Mouse (Mus musculus): Measurements from ENCODE around the gene Hoxc6. TPM values are rescaled to one million over a fixed set of nuclear protein-coding genes. Genes with fewer than 3 reads are reported as not detected.

Hoxc6 gene
- polyA plus RNA-seq, 1 experiment from 2014 or later, result 2.5 TPM

DNA sequence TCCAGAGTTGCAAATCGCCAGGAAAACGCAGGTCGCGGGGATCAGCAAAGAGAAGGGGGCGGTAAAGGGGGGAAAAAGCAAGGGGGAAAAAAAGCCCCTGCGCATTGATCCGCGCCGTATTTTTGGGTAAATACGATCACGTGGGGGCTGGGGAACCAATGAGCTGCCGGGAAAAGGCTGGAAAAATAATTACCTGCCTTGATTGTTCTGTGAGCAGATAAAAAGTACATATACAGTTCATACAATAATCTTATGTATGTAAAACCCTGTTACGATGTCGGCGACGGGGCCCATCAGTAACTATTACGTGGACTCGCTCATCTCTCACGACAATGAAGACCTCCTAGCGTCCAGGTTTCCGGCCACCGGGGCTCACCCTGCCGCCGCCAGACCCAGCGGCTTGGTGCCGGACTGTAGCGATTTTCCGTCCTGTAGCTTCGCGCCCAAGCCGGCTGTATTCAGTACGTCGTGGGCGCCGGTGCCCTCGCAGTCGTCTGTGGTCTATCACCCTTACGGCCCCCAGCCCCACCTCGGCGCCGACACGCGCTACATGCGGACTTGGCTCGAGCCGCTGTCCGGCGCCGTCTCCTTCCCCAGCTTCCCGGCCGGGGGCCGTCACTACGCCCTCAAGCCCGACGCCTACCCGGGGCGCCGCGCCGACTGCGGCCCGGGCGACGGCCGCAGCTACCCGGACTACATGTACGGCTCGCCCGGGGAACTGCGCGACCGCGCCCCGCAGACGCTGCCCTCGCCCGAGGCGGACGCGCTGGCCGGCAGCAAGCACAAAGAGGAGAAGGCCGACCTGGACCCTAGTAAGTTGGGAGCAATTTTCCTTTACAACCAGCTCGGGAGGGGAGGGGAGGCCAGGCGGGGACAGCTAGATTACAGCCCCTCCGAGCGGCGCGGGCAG lies 16.4 kb upstream of the Hoxc6 start:
- no peaks in the 10 kb centered on the region for H3K9me3 ChIP-seq
- H3K27me3 ChIP-seq, result peaks cover 99% of the 10 kb centered on the region
- H3K4me3 ChIP-seq, result peak overlapping the region; percentile 48
- H3K4me1 ChIP-seq, result peaks cover 37% of the 10 kb centered on the region
- peak overlapping the region; percentile 39; the same call in 1 of the 2 replicates for H3K27ac ChIP-seq
- WGBS, result under 1% methylated on average over 88 of the region's 88 CpGs
- peak overlapping the region; percentile 68 for H3K9ac ChIP-seq
- H3K4me2 ChIP-seq (replicated peaks), result peak overlapping the region; percentile 62
- no peaks in the 10 kb centered on the region for H3K36me3 ChIP-seq
- ATAC-seq (ENCODE audit: low FRiP score, low read depth), result no peak

DNA sequence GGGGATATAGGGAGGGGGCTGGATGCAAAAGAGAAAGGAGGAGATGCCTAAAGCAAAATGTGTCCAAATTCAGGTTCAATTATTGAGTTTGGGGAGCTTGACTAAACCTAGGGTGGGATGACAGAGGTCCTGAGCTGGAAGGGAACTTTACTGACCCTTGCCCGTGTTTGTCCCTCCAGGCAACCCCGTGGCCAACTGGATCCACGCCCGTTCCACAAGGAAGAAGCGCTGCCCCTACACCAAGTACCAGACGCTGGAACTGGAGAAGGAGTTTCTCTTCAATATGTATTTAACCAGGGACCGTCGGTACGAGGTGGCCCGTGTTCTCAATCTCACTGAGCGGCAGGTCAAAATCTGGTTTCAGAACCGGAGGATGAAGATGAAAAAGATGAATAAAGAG lies 14.3 kb upstream of the Hoxc6 start:
- Histone ChIP-seq H3K36me3 (no peaks in the 10 kb centered on the region), H3K27me3 (peaks cover 99% of the 10 kb centered on the region), H3K4me3 (no peak overlapping the region), H3K27ac (no peak overlapping the region), H3K9me3 (no peaks in the 10 kb centered on the region), H3K4me2 (replicated peaks) (peak overlapping the region; percentile 62; the same call in 1 of the 2 replicates), H3K4me1 (peaks cover 27% of the 10 kb centered on the region), H3K9ac (no peak overlapping the region)
- 13% methylated on average over 12 of the region's 12 CpGs for WGBS
- no peak for ATAC-seq (ENCODE audit: low FRiP score, low read depth)

DNA sequence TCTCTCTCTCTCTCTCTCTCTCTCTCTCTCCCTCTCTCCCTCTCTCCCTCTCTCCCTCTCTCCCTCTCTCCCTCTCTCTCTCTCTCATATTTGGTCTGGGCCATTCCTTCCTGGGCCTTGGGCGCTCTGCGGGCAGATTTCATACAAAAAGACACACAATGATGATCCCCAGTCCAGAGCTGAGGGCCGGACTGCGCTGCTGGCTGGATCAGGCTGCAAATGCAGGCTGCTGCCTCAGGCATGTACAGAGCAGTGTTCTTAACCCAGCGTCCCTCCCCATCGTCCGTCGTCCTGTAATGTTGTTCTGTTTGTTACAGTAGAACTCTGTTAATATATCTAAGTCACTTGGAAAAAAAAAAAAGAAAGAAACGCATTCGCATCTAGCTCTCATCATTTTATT lies 13.5 kb upstream of the Hoxc6 start:
- Histone ChIP-seq H3K9me3 (no peaks in the 10 kb centered on the region), H3K9ac (no peak overlapping the region), H3K27ac (no peak overlapping the region), H3K4me3 (no peak overlapping the region), H3K36me3 (no peaks in the 10 kb centered on the region), H3K4me1 (peaks cover 27% of the 10 kb centered on the region), H3K27me3 (peaks cover 99% of the 10 kb centered on the region), H3K4me2 (replicated peaks) (no peak overlapping the region)
- 13% methylated on average over 10 of the region's 10 CpGs for WGBS
- no peak for ATAC-seq (ENCODE audit: low FRiP score, low read depth)

DNA sequence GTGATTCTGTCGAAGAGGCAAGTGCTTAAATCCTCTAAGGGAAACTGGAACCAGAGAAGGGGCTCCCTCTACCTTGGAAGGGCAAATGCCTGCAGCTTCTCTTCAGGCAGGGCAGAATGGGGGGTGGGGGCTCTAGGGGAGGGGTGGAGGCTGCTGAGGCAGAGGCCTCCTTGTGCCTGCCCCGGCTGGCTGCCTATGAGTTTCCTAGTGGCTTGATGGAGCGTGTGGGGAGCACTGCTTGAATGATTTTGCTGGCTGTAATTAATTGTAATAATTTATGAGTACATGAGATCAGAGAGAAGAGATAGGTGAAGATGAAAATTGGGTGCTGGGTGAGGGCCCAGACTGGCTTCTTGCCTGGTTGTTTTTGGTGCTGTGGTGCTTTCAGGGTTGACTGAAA lies 13.1 kb upstream of the Hoxc6 start:
- Histone ChIP-seq H3K27me3 (peaks cover 99% of the 10 kb centered on the region), H3K36me3 (no peaks in the 10 kb centered on the region), H3K4me2 (replicated peaks) (no peak overlapping the region), H3K4me1 (peaks cover 27% of the 10 kb centered on the region), H3K9ac (no peak overlapping the region), H3K9me3 (no peaks in the 10 kb centered on the region), H3K27ac (no peak overlapping the region), H3K4me3 (no peak overlapping the region)
- ATAC-seq (ENCODE audit: low FRiP score, low read depth), result no peak
- WGBS, result 35% methylated on average over 3 of the region's 3 CpGs

- Histone ChIP-seq H3K9me3 (no peaks in the 10 kb centered on the region), H3K36me3 (no peaks in the 10 kb centered on the region), H3K9ac (no peak overlapping the region), H3K4me1 (peaks cover 16% of the 10 kb centered on the region), H3K4me2 (replicated peaks) (no peak overlapping the region), H3K27me3 (peaks cover 99% of the 10 kb centered on the region), H3K27ac (no peak overlapping the region), H3K4me3 (no peak overlapping the region)
- WGBS, result 7% methylated on average over 21 of the region's 21 CpGs
- no peak for ATAC-seq (ENCODE audit: low FRiP score, low read depth)
Measured at GRCm38 (mm10) chr15:102987124-102987833, 10.8 kb upstream of the Hoxc6 start.

- ATAC-seq (ENCODE audit: low FRiP score, low read depth), result no peak
- Histone ChIP-seq H3K27me3 (peaks cover 99% of the 10 kb centered on the region), H3K4me2 (replicated peaks) (no peak overlapping the region), H3K4me1 (peaks cover 13% of the 10 kb centered on the region), H3K9ac (no peak overlapping the region), H3K27ac (no peak overlapping the region), H3K9me3 (no peaks in the 10 kb centered on the region), H3K4me3 (no peak overlapping the region), H3K36me3 (no peaks in the 10 kb centered on the region)
- WGBS, result 38% methylated on average over 5 of the region's 5 CpGs
Measured at GRCm38 (mm10) chr15:102988078-102988477, 10.0 kb upstream of the Hoxc6 start.

DNA sequence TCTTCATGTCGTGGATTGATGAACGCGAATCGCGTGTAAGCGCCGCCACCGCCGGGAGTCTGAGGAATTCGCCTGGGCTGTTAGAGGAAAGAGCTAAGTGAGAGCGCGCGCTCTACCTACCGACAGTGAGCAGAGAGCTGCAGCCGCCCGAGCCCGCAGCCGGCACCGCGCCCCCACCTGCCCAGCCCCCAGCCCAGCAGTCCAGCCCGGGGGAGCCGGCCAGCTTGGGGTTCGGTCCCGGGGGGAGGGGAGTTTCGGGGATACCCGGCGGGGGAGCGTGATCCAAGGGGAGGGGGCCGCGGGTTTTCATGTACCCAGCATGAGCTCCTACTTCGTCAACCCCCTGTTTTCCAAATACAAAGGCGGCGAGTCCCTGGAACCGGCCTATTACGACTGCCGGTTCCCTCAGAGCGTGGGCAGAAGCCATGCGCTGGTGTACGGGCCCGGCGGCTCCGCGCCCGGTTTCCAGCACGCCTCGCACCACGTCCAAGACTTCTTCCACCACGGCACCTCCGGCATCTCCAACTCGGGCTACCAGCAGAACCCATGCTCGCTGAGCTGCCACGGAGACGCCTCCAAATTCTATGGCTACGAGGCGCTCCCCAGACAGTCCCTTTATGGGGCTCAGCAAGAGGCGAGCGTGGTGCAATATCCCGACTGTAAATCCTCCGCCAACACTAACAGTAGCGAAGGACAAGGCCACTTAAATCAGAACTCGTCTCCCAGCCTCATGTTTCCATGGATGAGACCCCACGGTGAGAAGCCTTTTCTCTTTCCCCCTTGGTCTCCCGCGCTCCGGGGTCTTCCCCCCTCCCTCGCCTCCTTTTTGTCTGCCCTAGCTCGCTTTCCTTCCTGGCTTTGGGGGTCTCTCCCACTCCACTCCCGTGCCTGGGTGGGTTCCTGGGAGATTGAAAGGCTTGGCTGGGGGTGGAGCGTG lies 7.3 kb upstream of the Hoxc6 start, which contains the start of gene Hoxc8:
Hoxc8 (plus strand) TSS at position 147 of the 937 bp plus-strand sequence.
- peak within 1 kb of the TSS; percentile 57 for H3K9ac ChIP-seq
- H3K9me3 ChIP-seq, result no peaks in the 10 kb centered on the region
- peaks cover 94% of the 10 kb centered on the region for H3K27me3 ChIP-seq
- no peaks in the 10 kb centered on the region for H3K36me3 ChIP-seq
- 4% methylated on average over 69 of the region's 69 CpGs for WGBS
- no peak; the same call in 1 of the 2 replicates for ATAC-seq (ENCODE audit: low FRiP score, low read depth)
- peak within 1 kb of the TSS; percentile 36 for H3K4me3 ChIP-seq
- peaks cover 7% of the 10 kb centered on the region for H3K4me1 ChIP-seq
- H3K27ac ChIP-seq, result no peak within 1 kb of the TSS
- peak within 1 kb of the TSS; percentile 65 for H3K4me2 ChIP-seq (replicated peaks)

DNA sequence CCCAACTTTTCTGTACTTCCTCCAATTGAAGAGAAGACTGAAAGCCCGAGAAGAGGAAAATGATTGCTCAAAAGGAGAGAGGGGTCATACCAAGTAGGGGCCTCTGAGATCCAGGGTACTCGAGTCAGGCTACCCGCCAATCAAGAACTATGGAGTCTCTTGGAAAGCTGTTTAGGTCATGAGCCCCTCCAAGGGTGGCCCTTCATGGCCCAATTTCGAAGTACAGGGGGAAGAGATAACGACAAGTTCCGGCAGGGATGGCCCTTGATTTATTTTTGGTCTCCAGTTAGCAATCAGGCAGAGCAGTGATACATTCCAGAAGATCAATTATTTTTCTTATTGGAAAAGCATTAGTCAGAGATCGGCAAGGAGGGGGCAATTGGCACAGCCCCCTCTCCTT lies 6.3 kb upstream of the Hoxc6 start:
- H3K27ac ChIP-seq, result no peak overlapping the region
- H3K4me1 ChIP-seq, result peaks cover 11% of the 10 kb centered on the region
- H3K36me3 ChIP-seq, result no peaks in the 10 kb centered on the region
- H3K4me3 ChIP-seq, result no peak overlapping the region
- no peak overlapping the region for H3K9ac ChIP-seq
- H3K9me3 ChIP-seq, result no peaks in the 10 kb centered on the region
- ATAC-seq (ENCODE audit: low FRiP score, low read depth), result no peak
- H3K27me3 ChIP-seq, result peaks cover 94% of the 10 kb centered on the region
- 25% methylated on average over 7 of the region's 7 CpGs for WGBS
- peak overlapping the region; percentile 65; the same call in 1 of the 2 replicates for H3K4me2 ChIP-seq (replicated peaks)

DNA sequence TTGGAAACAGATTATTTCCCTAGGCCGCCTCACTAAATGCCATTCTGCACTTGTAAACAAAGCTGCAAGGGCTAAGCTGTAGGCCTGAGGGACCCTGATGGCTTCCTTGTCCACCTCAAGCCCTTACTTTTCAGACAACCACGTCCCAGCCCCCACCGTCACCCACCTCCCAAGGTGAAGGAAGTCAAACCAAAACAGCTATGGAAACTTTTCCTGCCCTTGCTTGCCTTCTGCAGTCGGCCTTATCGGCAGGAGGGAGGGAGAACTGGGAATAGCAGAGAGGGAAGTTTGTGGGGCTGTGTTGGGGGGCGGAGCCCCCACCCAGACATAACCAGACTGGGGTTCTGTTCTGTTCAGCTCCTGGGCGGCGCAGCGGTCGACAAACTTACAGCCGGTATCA lies 5.9 kb upstream of the Hoxc6 start:
- no peaks in the 10 kb centered on the region for H3K36me3 ChIP-seq
- H3K4me2 ChIP-seq (replicated peaks), result 0 out of 2 replicates have a peak overlapping the region, but pooled peaks have one; percentile 12
- no peak for ATAC-seq (ENCODE audit: low FRiP score, low read depth)
- H3K4me1 ChIP-seq, result peaks cover 11% of the 10 kb centered on the region
- H3K9ac ChIP-seq, result no peak overlapping the region
- H3K27ac ChIP-seq, result no peak overlapping the region
- WGBS, result 15% methylated on average over 11 of the region's 11 CpGs
- H3K4me3 ChIP-seq, result no peak overlapping the region
- H3K27me3 ChIP-seq, result peaks cover 93% of the 10 kb centered on the region
- H3K9me3 ChIP-seq, result no peaks in the 10 kb centered on the region

GRCm38 (mm10) chr15:102992863-102993262 lies 5.2 kb upstream of the Hoxc6 start:
- no peak for ATAC-seq (ENCODE audit: low FRiP score, low read depth)
- H3K27ac ChIP-seq, result no peak overlapping the region
- peaks cover 16% of the 10 kb centered on the region for H3K4me1 ChIP-seq
- 15% methylated on average over 3 of the region's 3 CpGs for WGBS
- no peak overlapping the region for H3K9ac ChIP-seq
- H3K36me3 ChIP-seq, result no peaks in the 10 kb centered on the region
- no peak overlapping the region for H3K4me2 ChIP-seq (replicated peaks)
- peaks cover 93% of the 10 kb centered on the region for H3K27me3 ChIP-seq
- no peaks in the 10 kb centered on the region for H3K9me3 ChIP-seq
- H3K4me3 ChIP-seq, result no peak overlapping the region

DNA sequence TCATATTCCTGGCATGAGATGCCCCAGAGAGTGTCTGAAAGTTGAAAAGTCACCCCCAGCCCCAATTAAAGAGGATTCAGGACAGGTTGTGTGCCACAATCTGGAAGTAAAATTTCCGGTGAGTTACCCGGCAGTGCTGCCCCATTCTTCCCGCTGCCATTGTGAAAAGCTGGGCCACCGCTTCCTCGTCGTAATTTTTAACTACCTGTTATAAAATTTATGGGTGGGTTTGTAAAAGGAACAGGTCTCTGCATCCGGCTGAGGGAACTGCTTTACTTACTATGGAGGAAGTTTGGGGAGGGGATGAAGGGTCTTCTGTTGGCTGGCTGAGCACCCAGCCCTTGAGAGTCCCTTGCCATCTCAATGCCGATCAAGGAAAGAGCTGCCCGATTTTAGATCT lies 1.5 kb upstream of the Hoxc6 start:
- H3K9me3 ChIP-seq, result no peaks in the 10 kb centered on the region
- H3K4me2 ChIP-seq (replicated peaks), result no peak overlapping the region
- no peak for ATAC-seq (ENCODE audit: low FRiP score, low read depth)
- H3K4me3 ChIP-seq, result no peak overlapping the region
- WGBS, result 6% methylated on average over 9 of the region's 9 CpGs
- H3K36me3 ChIP-seq, result no peaks in the 10 kb centered on the region
- no peak overlapping the region for H3K9ac ChIP-seq
- H3K4me1 ChIP-seq, result peaks cover 42% of the 10 kb centered on the region
- H3K27me3 ChIP-seq, result peaks cover 94% of the 10 kb centered on the region
- no peak overlapping the region for H3K27ac ChIP-seq
